Mouse (Mus musculus) left cerebral cortex, postnatal 36 days (tissue): ENCODE data around the gene Tex16. TPM values are rescaled to one million over a fixed set of nuclear protein-coding genes. Genes with fewer than 3 reads are reported as not detected.

ENCODE experiments used
- DNase-seq, 2 experiments: peaks; one replicate each; pipeline ENCODE4 v3.0.0; 2021 to 2022; ENCODE audit warnings: low spot score in 2 of 2, mixed read lengths in 1 of 2
- intact Hi-C: fragments of 180-260 bp; cut with DNase I; formaldehyde crosslinking; loops from one replicate; pipeline ENCODE4 v1.15.1; 2025
- total RNA-seq, 2 experiments: library from RNA; stranded (reverse); gene quantifications; 2 replicates each; pipeline ENCODE4 v1.2.3; 2021

The Tex16 gene
- total RNA-seq, result not detected

DNA sequence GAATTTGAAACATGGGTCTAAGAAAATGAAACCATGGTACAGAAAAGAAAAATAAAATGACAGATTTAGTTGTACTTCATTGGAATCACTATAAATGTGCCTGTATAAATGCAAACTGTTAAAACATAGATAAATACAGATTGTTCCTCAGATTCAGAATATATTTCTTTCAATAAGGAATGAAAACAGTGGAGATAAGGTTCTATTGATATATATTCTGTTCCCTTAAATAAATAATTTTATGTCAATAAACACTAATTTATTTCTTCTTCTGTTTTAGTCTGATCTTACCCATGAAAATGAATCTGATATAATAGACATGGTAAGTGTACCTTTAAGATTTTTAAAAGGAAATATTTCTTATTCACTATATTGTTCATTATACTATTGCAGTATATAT lies at the start of gene Tex16:
Gene Tex16 (plus strand): TSS at position 301 of the 400 bp plus-strand sequence.
- DNase-seq, result no peak
- intact Hi-C loops, result no loop called here

DNA sequence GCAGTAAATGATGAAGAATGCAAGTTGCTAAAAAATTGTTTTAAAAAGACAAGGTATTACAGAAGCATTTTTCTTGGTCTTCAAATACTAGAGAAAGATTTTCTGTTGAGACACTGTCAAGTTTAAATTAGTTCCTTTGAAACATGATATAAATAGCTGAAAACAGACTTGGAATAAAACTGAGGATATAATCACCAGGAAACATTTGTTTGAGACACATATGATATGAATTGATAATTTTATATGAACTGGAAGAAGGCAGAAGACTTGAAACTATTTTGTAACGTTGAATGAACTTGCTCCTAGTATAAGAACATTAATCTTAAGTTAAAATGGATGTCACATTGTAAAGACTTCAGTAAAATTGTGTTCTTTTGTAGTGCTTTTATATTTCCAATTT lies 11.1 kb upstream of the Tex16 start:
- DNase-seq, result no peak
- intact Hi-C loops, result no loop called here

Other genes starting within 250 kb of the Tex16 start
- gene Gm45194, start 119.6 kb upstream of the Tex16 start, total RNA-seq, result not detected
- not detected for gene 4933403O08Rik, start 228.0 kb downstream of the Tex16 start, total RNA-seq